Mouse (Mus musculus) hindbrain, embryonic 11.5 days (tissue): ENCODE results near the gene Mrgprg. TPM values are rescaled to one million over a fixed set of nuclear protein-coding genes. Genes with fewer than 3 reads are reported as not detected.

ENCODE experiments used
- ATAC-seq: fragments of 200-750 bp; cut with Nextera tagmentation; 2 replicates; pipeline ENCODE4 v1.8.0; 2017; ENCODE audit warnings: mild to moderate bottlenecking, moderate TSS enrichment, moderate library complexity; ENCODE audit not compliant: low FRiP score
- DNase-seq: peaks from one replicate; pipeline ENCODE4 v3.0.0-alpha.2; 2015; ENCODE audit warnings: low spot score
- H3K27ac ChIP-seq: fragments of 300-500 bp; sonication (generic); 2 replicates; pipeline ENCODE4 v1.5.1; 2014; ENCODE audit warnings: mild to moderate bottlenecking, low read depth, low read length
- H3K27me3 ChIP-seq: fragments of 300-500 bp; sonication (generic); 2 replicates; pipeline ENCODE4 v1.6.1; 2014; ENCODE audit warnings: mild to moderate bottlenecking, low read length, moderate library complexity, mixed read lengths; ENCODE audit not compliant: control insufficient read depth, insufficient read depth
- H3K36me3 ChIP-seq: fragments of 300-500 bp; sonication (generic); 2 replicates; pipeline ENCODE4 v1.6.1; 2014; ENCODE audit warnings: mild to moderate bottlenecking, low read length, moderate library complexity, mixed read lengths; ENCODE audit not compliant: control insufficient read depth, insufficient read depth
- H3K4me1 ChIP-seq: fragments of 300-500 bp; sonication (generic); replicated peaks from 2 replicates; pipeline ENCODE4 v1.6.1; 2014; ENCODE audit warnings: low read length, mixed read lengths; ENCODE audit not compliant: control insufficient read depth, insufficient read depth
- H3K4me2 ChIP-seq: fragments of 300-500 bp; sonication (generic); replicated peaks from 2 replicates; pipeline ENCODE4 v1.6.1; 2014; ENCODE audit warnings: mild to moderate bottlenecking, low read depth, low read length
- H3K4me3 ChIP-seq: fragments of 300-500 bp; sonication (generic); 2 replicates; pipeline ENCODE4 v1.5.1; 2014; ENCODE audit warnings: low read depth, low read length
- H3K9ac ChIP-seq: fragments of 300-500 bp; sonication (generic); 2 replicates; pipeline ENCODE4 v1.6.1; 2014; ENCODE audit warnings: low read depth, low read length
- H3K9me3 ChIP-seq: fragments of 300-500 bp; sonication (generic); 2 replicates; pipeline ENCODE4 v1.6.1; 2016; ENCODE audit warnings: low read length; ENCODE audit not compliant: control insufficient read depth
- WGBS: fragments of 180-500 bp; shearing (Covaris S2); extraction: QIAGEN DNeasy Blood & Tissue Kit; methylation state at CpG from one replicate; pipeline ENCODE4 v1.1.7; 2014; 5-methylcytosine and 5-hydroxymethylcytosine counted together
- polyA plus RNA-seq: library from polyadenylated mRNA; unstranded; fragments of >200 nt; fragmentation: Nextera tagmentation; extraction: Ambion mirVana; gene quantifications from 2 replicates; pipeline ENCODE4 v1.2.1, GENCODE M21; 2014

Gene Mrgprg
- polyA plus RNA-seq, 1 experiment from 2014 or later: not detected

DNA sequence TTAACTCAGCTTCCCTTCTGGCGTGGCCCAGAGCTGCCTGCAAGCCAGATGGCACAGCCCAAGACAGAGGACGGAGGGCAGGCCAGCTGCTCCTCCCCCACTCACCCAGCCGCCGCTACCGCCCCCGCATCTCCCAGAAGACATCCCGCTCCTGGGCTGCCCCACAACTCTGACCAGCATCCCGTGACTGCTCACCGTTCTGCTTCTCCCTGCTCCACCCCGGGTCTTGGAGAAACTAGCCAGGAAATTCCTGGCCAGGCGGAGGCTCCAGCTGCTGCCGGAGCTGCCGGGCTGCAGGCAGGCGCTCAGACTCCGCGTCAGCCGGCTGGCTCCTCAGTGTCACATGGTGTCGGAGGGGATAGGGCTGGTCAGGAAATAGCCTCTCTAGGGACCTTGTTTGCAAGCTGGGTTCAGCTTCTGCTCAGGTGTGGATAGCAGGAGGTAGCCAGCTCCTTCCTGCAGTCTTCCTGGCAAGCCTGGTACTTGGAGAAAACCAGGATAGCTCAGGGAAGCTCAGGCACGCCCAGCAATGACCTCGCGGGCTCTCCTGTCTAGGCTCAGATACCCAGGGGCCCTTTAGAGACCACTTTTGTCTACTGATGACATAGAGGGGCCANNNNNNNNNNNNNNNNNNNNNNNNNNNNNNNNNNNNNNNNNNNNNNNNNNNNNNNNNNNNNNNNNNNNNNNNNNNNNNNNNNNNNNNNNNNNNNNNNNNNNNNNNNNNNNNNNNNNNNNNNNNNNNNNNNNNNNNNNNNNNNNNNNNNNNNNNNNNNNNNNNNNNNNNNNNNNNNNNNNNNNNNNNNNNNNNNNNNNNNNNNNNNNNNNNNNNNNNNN is 17.4 kb upstream of the Mrgprg start, which contains the start of gene Mrgpre:
Gene Mrgpre (minus strand): TSS at position 505 of the 834 bp plus-strand sequence.
- Histone ChIP-seq H3K4me1 (0 out of 2 replicates have a peak, but pooled peaks cover 7% of the 10 kb centered on the region), H3K4me2 (peak within 1 kb of the TSS; percentile 67), H3K36me3 (no peaks in the 10 kb centered on the region), H3K4me3 (peak within 1 kb of the TSS; percentile 36), H3K27ac (peak within 1 kb of the TSS; percentile 67), H3K9ac (peak within 1 kb of the TSS; percentile 59), H3K27me3 (no peaks in the 10 kb centered on the region), H3K9me3 (no peaks in the 10 kb centered on the region)
- peak; percentile 94 for ATAC-seq
- DNase-seq: peak; percentile 78
- WGBS: 4% methylated on average over 15 of the region's 21 CpGs

DNA sequence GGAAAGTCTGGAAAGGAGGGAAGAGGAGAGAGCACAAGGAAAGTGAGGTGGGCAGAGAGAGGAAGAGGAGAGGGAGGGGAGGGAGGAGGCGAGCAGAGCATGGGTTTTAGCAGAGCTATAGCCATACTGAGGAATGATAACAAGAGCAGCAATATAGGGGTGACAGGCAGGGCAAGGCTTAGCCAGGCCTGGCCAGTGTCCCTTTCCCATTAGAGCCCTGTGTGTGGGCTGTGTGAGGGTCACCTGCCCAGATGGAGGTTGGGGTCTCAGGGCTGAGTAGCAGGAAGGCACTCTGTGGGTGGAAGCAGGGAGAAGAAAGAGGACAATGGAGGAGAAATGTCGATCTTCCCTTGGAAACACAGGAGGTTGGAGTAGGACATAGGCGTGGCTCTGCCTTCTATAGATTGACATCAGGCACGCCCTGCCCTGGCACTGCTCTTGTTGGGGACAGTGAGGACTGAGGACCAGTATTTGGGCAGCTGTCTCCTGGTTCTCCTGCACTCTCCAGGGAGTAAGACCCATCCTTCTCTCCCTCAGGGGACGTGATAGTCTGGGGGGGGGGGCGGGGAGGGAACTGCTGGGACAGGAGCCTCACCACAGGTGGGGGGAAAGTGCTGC is 16.7 kb upstream of the Mrgprg start:
- Histone ChIP-seq H3K27me3 (no peaks in the 10 kb centered on the region), H3K27ac (peak overlapping the region; percentile 67), H3K4me3 (peak overlapping the region; percentile 36), H3K9me3 (no peaks in the 10 kb centered on the region), H3K4me1 (0 out of 2 replicates have a peak, but pooled peaks cover 7% of the 10 kb centered on the region), H3K36me3 (no peaks in the 10 kb centered on the region), H3K9ac (peak overlapping the region; percentile 59), H3K4me2 (peak overlapping the region; percentile 67)
- 15% methylated on average over 6 of the region's 6 CpGs for WGBS
- ATAC-seq (peak; percentile 84), DNase-seq (peak; percentile 46)

DNA sequence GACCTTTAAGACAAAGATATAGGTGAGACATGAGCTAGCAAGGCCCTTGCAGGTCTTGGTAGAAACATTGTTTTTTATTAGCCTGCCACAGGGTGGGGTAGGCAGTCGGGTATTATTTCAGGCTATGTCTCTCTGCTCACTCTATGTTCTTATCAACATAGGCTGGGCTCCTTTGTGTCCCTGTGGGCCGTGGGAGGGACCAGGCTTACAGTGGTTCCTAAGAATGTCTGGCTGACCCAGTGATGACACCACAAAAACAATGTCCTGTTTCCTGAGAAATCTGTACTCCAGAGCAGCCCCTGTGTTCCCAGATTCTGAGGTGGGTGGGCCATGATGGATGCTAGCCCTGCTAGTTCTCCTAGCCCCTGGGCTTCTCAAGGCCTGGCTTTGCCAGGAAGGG is 10.6 kb upstream of the Mrgprg start:
- H3K27me3 ChIP-seq: no peaks in the 10 kb centered on the region
- WGBS: 72% methylated on average over 2 of the region's 2 CpGs
- ATAC-seq: no peak

GRCm38 (mm10) chr7:143776137-143776536 is 9.3 kb upstream of the Mrgprg start:
- ATAC-seq: no peak
- Histone ChIP-seq H3K4me2 (no peak overlapping the region), H3K27ac (no peak overlapping the region), H3K36me3 (no peaks in the 10 kb centered on the region), H3K4me1 (no peaks in the 10 kb centered on the region), H3K9me3 (no peaks in the 10 kb centered on the region), H3K4me3 (no peak overlapping the region), H3K9ac (no peak overlapping the region), H3K27me3 (no peaks in the 10 kb centered on the region)
- no peak for DNase-seq
- 26% methylated on average over 3 of the region's 3 CpGs for WGBS

More for the DNA sequence above, 10.6 kb upstream of the Mrgprg start:
- no peaks in the 10 kb centered on the region for H3K36me3 ChIP-seq
- no peaks in the 10 kb centered on the region for H3K9me3 ChIP-seq
- DNase-seq: no peak
- H3K4me2 ChIP-seq: no peak overlapping the region
- H3K4me3 ChIP-seq: no peak overlapping the region
- no peak overlapping the region for H3K9ac ChIP-seq
- H3K4me1 ChIP-seq: no peaks in the 10 kb centered on the region
- no peak overlapping the region for H3K27ac ChIP-seq

GRCm38 (mm10) chr7:143769461-143769860 is 2.7 kb upstream of the Mrgprg start:
- Histone ChIP-seq H3K9ac (no peak overlapping the region), H3K4me3 (no peak overlapping the region), H3K9me3 (no peaks in the 10 kb centered on the region), H3K4me1 (no peaks in the 10 kb centered on the region), H3K27me3 (no peaks in the 10 kb centered on the region), H3K36me3 (no peaks in the 10 kb centered on the region), H3K4me2 (no peak overlapping the region), H3K27ac (no peak overlapping the region)
- WGBS: 67% methylated on average over 1 of the region's 1 CpGs
- no peak for DNase-seq
- ATAC-seq: no peak

- Histone ChIP-seq H3K9ac (no peak overlapping the region), H3K4me1 (no peaks in the 10 kb centered on the region), H3K4me2 (no peak overlapping the region), H3K36me3 (no peaks in the 10 kb centered on the region), H3K27ac (no peak overlapping the region), H3K27me3 (no peaks in the 10 kb centered on the region), H3K9me3 (no peaks in the 10 kb centered on the region), H3K4me3 (no peak overlapping the region)
- DNase-seq: no peak
- no peak for ATAC-seq
- WGBS: 88% methylated on average over 6 of the region's 6 CpGs
Observed at GRCm38 (mm10) chr7:143768267-143768666, 1.5 kb upstream of the Mrgprg start.

GRCm38 (mm10) chr7:143764876-143765530 is 1.8 kb downstream of the Mrgprg start:
- Histone ChIP-seq H3K4me1 (no peaks in the 10 kb centered on the region), H3K27me3 (no peaks in the 10 kb centered on the region), H3K9ac (no peak overlapping the region), H3K27ac (no peak overlapping the region), H3K9me3 (no peaks in the 10 kb centered on the region), H3K4me3 (no peak overlapping the region), H3K36me3 (no peaks in the 10 kb centered on the region), H3K4me2 (no peak overlapping the region)
- ATAC-seq: no peak
- no peak for DNase-seq
- WGBS: 77% methylated on average over 19 of the region's 19 CpGs

GRCm38 (mm10) chr7:143763794-143764193 is 3.0 kb downstream of the Mrgprg start:
- Histone ChIP-seq H3K4me2 (no peak overlapping the region), H3K27me3 (no peaks in the 10 kb centered on the region), H3K9ac (no peak overlapping the region), H3K36me3 (no peaks in the 10 kb centered on the region), H3K4me3 (no peak overlapping the region), H3K4me1 (no peaks in the 10 kb centered on the region), H3K27ac (no peak overlapping the region), H3K9me3 (no peaks in the 10 kb centered on the region)
- ATAC-seq: no peak
- WGBS: 19% methylated on average over 3 of the region's 3 CpGs
- peak; percentile 53 for DNase-seq
